Mouse (Mus musculus) spleen, postnatal 36 days (tissue): Measurements from ENCODE around the gene Tnfaip1.
"Not testable (repeated sequence)": the region's sequence is repeated elsewhere in the genome, so short reads cannot be mapped to it uniquely, and the experiment has no call there.

ENCODE experiments used
- DNase-seq, 2 experiments: peaks; one replicate each; pipeline ENCODE4 v3.0.0; 2022; ENCODE audit warnings: low spot score in 2 of 2, mixed read lengths in 1 of 2

Gene Tnfaip1

DNA sequence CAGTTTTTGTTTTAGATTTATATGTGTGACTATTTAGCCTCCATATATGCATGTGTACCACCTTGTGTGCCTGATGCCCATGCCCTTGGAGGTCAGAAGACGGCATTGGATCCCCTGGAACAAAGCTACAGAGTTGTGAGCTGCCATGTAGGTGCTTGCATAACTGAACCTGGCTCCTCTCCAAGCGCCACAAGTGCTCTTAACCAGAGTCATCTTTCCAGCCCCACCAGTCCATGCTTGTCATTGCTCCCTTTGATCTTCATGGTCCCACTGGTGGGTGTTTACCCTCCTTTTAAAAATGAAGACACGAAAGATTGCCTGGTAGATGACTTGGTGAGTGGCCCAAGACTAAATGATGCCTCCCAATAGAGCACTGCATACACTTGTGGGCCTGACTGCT lies 4.2 kb upstream of the Tnfaip1 start:
- DNase-seq: no peak

DNA sequence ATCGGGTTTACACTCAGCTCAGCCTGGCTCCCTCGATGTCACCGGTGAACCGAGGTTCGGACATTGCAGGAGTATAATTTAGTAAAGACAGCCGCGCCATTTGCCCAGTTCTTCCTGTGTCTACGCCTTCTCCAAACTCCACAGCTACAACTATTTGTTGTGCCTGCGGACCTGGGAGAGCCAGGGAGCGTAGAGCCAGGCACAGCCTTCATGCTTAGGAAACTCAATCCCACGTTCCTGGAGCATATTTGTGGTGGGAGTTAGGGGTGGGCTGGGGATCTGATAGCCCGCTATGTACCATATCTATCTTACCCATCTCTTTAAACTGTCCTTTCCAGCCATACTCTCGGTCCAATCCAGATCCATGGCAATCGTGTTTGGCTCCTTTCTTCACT lies 555 bp upstream of the Tnfaip1 start:
- DNase-seq: no peak

DNA sequence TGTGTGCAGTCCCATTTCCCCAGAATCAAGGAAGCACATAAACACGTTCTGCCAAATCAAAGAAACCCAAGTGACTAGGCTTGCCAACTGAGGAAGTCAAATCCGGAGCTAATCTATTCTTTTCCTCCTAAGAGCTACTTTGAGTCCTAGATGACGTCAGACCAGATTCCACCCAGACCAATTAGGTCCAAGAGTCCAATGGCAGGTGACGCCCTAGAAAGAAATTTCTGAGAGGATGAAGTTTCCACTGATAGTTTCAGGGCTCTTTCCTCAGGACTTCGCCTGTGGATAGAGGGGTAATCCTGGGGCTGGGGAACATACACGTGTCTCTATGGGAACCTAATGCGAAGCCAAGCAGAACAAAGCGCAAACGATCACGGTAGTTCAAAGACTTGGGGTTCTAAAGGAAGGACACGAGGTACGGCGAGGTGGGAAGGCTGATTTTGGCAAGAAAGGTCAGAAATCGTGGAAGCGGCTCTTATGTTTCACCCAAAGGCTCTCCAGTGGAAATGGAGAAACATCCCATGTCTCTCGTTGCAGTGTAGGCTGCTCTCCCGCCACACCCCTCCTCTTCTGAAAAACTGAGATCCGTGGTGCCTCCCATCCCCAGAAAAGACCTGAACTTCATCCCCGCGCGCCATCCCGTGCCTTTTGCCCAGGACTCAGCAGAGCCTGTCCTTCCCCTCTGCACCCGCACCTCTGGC lies 604 bp downstream of the Tnfaip1 start:
- DNase-seq: peak in 1 of 2 experiments; percentile 12

DNA sequence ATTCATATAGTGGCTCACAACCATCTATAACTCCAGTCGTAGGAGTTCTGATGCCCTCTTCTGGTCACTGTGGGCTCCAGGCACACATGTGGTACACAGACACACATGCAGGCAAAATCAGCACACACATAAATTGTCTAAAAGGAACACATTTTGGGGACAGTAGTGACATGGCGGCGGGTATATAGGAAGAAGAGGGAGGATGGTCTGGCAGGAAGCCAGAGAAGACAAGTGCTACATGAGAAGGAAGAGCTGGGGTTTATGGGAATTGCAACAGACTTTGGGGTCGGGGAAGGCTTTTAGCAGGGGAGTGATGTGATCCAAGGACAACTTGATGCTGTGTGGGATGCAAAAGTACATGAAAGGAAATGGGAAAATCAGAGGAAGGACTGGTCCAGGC lies 1.6 kb downstream of the Tnfaip1 start:
- no peak for DNase-seq

DNA sequence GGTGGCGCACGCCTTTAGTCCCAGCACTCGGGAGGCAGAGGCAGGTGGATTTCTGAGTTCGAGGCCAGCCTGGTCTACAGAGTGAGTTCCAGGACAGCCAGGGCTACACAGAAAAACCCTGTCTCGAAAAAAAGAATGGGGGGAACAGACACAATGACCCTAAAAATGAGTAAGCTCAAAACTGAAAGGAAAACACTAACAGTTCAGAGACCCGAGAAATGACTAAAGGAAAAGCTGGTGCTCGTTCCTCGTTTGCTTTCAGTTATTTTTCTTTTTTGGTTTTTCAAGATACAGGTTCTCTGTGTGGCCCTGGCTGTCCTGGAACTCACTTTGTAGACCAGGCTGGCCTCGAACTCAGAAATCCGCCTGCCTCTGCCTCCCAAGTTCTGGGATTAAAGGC lies 4.6 kb downstream of the Tnfaip1 start:
- not testable (repeated sequence) for DNase-seq

DNA sequence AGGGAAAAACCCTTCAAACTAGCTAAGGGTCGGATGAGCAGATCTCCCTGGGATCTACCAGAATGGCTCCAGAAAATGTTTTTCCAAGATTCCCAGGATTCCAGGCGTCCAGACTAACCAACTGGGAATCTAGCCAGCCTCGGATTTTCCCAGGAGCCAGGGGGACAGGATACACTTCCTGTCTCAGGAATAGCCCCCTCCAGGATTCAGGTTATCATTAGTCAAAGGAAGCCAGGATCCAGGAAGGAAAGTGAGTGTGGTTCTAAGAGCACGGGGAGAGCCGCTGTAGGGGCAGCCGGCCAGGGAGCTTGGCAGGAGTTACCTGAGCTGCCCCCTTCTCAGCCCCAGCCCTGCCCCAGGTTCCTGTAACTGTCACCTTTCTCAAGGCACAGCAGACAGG lies 5.1 kb downstream of the Tnfaip1 start:
- DNase-seq: no peak

DNA sequence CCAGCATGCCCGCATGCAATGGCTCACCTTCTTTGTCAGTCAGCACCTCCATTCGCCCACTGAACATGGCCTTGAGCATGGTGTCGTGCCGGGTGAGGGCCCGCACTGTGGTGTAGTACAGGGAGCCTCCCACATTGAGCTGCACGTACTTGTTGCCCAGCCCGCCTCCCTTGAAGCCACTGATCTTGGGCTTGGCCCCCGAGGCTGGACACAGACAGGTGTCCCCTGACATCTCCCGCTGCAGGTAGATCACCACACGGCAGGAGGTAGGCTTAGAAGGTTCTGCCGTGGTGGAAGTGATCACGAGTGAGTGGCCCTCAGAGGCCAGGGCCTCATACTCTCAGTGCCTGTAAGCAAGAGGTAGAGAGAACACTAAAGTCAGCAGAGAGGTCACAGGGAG lies 6.1 kb downstream of the Tnfaip1 start:
- DNase-seq: no peak

DNA sequence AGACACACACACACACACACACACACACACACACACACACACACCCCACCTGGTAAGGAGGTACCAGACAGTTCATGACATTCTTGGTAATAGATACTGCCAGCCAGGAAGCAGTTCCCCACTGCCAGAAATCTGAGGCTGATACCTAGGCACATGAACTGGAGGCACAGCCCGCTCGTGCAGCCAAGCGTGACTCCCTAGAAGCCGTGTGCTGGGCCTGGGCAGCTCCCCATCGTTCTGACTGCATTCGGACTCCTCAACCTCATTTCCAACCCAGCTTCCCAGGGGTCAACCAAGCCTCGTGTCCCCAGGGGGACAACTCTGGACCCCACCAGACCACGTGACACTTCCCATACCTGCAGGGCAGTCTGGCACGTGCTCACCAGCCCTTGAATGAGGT lies 7.4 kb downstream of the Tnfaip1 start:
- no peak for DNase-seq

DNA sequence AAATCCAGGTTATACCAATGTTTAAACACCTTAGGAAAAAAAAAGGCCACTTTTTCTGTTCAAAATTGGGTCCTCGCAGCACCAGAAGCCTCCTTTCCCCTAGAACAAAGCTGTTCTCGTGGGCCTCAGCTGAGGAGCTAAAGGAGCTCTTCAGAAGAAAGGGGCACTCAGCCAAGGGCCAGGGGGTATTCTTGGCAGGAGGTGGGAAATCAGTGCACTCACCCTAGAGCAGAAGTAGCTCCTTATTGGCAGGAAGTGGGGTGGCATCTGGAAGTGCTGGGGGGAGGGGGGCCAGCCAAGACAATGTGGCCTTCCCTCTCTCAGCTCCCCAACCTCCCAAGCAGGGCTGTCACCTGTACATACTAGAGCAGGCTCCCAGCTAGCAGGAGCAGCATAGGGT lies 11.3 kb downstream of the Tnfaip1 start:
- DNase-seq: no peak

DNA sequence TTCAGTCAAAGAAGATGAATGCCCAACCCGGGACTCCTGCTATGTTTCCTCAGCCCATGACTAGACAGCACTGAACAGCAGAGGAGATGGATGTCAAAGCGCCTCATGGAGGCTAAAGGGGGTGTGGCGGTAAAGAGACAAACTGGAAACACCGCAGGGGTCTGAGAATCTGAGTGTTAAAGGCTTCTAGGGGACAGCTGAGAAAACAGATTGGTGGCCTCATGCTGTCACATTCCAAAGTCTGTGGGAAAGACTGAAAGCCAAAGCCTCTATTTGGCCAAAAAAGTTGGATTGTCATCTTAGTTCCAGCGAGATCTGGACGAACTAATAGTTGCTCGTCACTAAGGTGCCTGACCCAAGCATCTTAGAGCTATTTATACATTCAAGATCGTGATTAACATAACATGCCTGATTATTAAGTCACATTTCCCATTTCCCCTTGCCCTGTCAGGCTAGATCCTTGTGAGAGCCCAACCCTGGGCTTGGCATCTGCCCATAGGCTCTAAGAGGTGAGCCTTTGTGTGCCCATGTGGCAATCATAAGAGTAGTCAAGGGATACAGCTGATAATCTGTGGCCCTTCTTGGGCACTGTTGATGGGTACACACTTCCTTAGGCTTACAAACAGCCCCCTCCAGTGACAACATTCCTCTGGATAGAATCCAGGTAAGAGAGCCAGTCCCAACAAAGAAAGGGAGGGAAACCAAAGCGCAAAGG lies 12.7 kb downstream of the Tnfaip1 start:
- DNase-seq: no peak

DNA sequence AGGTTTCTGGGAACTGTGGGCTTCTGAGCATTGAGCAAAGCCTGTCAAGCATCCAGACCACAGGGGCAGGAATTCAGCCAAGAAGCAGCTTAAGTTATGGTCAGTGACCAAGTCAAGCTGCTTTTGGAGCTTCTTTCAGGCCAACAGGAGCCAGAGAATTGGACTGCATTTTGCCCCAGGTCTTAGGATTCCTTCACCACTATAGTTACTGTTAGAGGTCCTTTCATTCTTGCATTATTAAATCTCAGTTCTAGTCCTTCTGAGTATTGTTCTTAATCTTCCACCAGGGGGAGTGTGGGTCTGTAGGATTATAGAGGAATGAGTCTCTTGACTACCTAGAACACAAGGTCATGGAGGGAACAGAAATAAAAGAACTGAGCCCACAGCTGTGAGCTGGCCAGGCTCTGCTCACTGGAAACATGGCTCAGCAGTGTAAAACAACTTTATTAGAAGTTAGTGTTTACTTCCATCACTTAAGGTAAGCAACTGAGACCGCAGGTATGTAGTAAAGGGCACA lies 13.6 kb downstream of the Tnfaip1 start:
- DNase-seq: no peak

DNA sequence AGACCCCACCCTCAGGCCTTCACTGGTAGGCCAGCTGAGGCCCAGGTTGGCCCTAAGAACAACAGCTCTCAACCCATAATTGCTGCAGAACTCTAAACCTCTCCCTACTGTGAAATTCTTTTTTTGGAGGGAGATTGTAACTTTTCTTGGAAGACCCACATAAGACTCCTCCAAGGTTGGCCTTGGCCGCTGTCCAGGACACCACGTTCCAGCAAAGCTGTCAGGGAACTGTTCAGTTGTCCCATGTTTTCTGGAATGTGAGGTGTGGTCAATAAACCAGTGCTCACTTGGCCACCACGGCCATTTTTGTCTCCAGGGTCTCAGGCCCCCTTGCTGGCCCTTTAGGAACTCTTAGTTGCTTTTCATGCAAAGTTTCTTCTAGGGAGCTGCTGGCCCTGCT lies 14.3 kb downstream of the Tnfaip1 start:
- DNase-seq: no peak

DNA sequence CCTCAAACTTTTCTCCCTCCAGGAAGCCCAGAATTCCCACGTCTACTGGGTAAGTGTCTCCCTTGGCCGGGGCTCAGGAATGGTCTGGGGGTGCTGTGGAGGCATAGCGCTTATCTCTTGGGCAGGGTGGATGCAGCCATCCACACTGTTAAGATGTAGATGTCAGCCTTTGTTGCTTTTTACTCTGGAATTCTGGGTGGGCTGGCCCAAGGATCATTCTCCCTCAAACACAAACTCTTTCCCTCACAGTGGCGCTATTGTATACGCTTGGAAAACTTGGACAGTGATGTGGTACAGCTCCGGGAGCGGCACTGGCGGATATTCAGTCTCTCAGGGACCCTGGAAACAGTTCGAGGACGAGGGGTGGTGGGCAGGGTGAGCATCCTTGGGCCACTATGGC lies 17.2 kb downstream of the Tnfaip1 start:
- DNase-seq: no peak

DNA sequence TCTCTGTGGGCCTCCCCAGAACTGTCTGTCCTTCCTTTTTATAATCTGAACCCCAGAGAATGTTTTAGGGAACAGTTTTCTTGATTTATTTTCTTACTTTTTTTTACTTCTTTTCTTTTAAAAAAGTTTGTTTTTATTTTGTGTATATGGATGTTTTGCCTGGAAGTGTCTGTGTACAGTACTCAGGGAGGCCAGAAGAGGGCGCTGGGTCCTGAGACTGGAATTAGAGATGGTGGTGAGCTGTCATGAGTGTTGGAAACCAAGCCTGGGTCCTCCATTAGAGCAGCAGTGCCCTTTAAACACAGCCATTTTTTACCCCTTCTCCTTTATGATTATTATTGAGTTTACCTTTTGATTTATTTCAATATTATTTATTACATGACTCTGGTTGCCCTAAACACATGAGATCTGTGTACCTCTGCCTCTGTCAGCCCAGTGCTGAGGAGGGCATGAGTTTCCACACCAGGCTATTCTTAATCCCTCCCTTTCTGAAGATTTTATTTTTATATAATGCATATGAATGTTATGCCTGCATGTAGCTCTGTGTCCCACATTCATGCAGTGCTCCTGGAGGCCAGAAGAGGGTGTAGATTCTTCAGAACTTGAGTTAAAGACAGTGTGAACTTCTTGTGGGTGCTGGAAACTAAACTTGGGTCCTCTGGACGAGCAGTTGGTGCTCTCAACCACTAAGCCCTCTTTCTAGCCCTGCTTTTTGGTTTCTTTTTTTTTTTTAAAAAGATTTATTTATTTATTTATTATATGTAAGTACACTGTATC lies 20.4 kb downstream of the Tnfaip1 start:
- DNase-seq: no peak

DNA sequence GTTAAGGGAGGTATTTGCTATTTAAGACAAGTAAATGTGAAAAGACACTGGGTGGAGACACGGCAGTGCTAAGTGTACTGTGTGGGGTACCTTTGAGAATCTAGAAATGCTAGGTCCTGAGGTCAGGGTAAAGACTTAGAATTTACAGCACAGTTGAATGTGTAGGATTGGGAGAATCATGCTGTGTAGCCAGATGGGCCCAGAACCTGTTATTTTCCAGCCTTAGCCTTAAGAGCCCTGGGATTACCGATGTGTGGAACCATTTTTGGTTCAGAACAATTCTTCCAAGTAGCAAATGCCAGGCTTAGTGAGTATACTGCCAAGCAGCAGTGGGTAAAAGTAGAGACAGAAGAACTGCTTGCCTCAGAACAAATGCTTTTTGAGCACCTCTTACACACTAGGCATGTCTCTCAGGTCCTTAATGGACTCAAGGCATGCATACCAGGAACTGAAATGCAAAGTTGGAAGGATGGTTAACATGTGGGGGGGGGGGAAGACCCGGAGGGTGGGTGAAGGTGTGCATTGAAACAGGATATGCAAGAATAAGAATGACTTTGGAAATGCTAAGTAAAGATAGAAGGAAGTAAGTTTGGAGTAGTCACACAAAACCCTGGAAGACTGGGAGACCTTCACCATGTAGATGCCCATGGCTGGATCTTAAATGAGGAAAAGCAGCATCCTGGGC lies 22.9 kb downstream of the Tnfaip1 start:
- DNase-seq: no peak

DNA sequence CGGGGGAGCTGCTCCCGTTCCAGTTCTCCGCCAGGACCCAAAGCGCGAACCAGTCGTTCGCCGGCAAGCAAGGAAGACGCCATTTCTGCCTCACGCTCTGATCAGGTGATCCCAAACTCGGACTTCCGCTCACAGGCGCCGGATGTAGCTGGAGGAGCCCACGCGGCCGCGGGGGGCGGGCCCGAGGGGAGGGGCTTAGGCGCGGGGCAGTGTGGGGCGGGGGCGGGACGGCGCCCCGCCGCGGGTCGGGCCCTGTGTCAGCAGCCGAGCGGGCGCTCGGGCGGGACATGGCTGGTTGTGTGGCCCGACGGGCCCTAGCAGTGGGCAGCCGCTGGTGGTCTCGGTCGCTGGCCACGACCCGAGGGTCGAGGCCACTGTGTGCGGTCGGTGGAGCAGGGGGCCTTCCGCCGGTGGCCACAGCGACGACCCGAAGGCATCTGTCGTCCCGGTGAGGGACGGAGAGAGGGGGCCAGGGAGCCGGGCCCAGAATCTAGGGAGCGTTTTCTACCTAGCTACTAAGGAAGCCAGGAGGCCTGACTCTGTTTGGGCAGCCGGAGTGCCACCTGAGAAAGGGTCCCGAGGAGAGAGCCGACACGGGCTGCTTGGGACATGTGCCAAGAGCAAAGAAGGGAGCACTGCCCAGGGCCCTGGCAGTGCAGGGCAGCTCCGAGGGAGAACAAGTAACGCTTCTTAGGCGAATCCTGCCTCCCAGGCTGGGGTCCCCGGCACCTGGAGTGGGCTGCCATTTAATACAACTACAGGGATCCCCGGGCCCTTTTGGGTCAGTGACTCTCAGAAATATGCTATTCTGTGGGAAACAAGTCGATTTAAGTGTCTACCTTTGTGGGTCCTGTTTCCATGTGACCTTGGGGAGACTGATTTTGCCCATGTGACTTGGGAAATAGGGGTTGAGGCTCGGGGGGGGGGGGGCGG lies 23.8 kb downstream of the Tnfaip1 start, which contains the start of the genes Tmem199 and Poldip2:
Gene Tmem199, minus strand, starts transcription at position 148 of the 933 bp plus-strand sequence.
Gene Poldip2, plus strand, starts transcription at position 169 of the 933 bp plus-strand sequence.
- peak; percentile 87 to 91 for DNase-seq

DNA sequence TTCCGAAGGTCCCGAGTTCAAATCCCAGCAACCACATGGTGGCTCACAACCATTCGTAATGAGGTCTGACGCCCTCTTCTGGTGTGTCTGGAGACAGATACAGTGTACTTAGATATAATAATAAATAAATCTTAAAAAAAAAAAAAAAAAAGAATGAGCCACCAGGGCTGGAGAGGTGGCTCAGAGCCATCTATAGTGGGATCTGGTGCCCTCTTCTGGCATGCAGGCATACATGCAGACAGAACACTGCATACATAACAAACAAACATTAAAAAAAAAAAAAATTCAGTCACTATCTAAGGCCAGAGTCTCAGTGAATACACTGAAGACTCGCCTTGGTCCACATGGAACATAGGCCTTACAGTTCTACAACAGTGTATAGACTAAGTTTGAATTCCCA lies 27.0 kb downstream of the Tnfaip1 start:
- DNase-seq: no peak

DNA sequence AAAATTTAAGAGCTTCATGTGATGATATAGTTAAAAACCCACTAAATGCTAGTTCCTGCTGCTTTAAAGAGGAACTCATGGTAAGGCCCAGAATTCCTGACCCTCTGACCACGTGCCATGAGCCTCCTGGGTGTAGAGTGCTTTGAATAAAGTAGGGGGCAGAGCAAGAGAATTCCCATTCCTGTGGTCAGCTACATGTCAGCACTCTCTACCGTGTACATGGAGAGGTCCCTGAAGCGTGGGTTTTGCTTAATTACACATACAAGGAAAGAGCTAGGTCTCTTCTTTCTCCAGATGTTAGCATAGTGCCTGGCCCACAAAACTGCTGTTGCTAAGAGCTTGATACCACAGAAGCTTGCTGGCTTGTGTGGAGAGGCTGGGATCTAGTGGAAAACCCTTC lies 30.7 kb downstream of the Tnfaip1 start:
- no peak for DNase-seq

DNA sequence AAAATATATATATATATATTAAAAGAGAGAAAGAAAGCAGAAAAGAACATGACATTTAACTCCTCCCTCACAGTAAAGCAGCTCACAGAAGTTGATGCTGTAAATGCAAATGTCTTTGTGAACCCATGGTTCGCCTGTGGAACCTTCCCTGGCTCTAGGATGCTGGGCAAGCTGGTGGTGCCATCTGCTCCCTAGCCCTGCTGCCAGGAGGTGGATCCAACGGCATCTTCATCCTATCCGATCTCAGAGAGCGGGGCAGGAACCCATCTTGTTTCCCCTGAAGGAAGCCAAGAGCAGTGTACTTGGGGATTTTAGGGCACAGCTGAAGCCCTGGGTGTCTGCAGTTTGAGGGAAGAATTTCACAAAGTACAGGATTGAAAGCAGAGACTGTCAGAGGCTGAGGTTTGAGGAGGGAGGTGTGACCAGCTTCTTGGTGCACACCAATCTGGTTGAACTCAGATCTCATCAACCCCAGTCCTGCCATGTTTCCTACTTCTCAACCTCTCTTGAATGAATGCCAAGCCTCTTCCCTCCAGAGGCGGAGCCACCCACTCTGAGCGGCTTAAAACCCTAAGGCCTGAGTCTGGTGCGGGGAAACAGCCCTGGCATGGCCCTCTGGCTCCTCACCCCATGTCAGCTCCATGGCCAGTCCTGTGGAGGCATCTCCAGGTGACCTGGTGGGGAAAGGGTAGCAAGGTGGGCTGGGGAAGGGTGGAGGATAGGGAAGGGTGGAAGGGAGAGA lies 33.1 kb downstream of the Tnfaip1 start, which contains the start of gene Sebox:
Gene Sebox, plus strand, starts transcription at position 539 of the 742 bp plus-strand sequence.
- no peak for DNase-seq

DNA sequence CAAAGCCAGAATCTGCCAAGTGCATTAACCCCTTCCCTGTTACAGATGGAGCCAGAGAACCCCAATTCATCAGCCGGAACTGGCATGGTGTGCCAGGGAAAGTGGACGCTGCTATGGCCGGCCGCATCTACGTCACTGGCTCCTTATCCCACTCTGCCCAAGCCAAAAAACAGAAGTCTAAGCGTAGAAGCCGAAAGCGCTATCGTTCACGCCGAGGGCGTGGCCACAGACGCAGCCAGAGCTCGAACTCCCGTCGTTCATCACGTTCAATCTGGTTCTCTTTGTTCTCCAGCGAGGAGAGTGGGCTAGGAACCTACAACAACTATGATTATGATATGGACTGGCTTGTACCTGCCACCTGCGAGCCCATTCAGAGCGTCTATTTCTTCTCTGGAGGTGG lies 34.6 kb downstream of the Tnfaip1 start:
- DNase-seq: no peak
